Mouse (Mus musculus) liver, embryonic 15.5 days (tissue): Measurements from ENCODE around the gene Klc3. TPM values are rescaled to one million over a fixed set of nuclear protein-coding genes. Genes with fewer than 3 reads are reported as not detected.
A peak's percentile ranks its signal among the peaks of the same experiment; 100 is the strongest.

Experiments
- ATAC-seq: fragments of 200-750 bp; cut with Nextera tagmentation; 2 replicates; pipeline ENCODE4 v1.8.0; 2017; ENCODE audit warnings: moderate number of reproducible peaks, mild to moderate bottlenecking, moderate library complexity; ENCODE audit not compliant: insufficient read depth
- H3K27ac ChIP-seq: fragments of 300-500 bp; sonication (generic); replicated peaks from 2 replicates; pipeline ENCODE4 v1.5.1; 2015; ENCODE audit warnings: mild to moderate bottlenecking, inconsistent platforms
- H3K27me3 ChIP-seq: fragments of 300-500 bp; sonication (generic); 2 replicates; pipeline ENCODE4 v1.6.1; 2015; ENCODE audit warnings: mild to moderate bottlenecking, inconsistent platforms
- H3K36me3 ChIP-seq: fragments of 300-500 bp; sonication (generic); replicated peaks from 2 replicates; pipeline ENCODE4 v1.6.1; 2015; ENCODE audit warnings: moderate library complexity, mild to moderate bottlenecking, inconsistent platforms
- H3K4me1 ChIP-seq: fragments of 300-500 bp; sonication (generic); replicated peaks from 2 replicates; pipeline ENCODE4 v1.6.1; 2015; ENCODE audit warnings: inconsistent platforms
- H3K4me2 ChIP-seq: fragments of 300-500 bp; sonication (generic); 2 replicates; pipeline ENCODE4 v1.6.1; 2015; ENCODE audit warnings: moderate library complexity, mild to moderate bottlenecking, inconsistent platforms
- H3K4me3 ChIP-seq: fragments of 300-500 bp; sonication (generic); replicated peaks from 2 replicates; pipeline ENCODE4 v1.5.1; 2015; ENCODE audit warnings: mild to moderate bottlenecking, inconsistent platforms
- H3K9ac ChIP-seq: fragments of 300-500 bp; sonication (generic); 2 replicates; pipeline ENCODE4 v1.6.1; 2015; ENCODE audit warnings: moderate library complexity, mild to moderate bottlenecking, inconsistent platforms
- H3K9me3 ChIP-seq: fragments of 300-500 bp; sonication (generic); replicated peaks from 2 replicates; pipeline ENCODE4 v1.6.1; 2016; ENCODE audit warnings: inconsistent platforms
- WGBS: fragments of 180-500 bp; shearing (Covaris S2); methylation state at CpG from one replicate; pipeline ENCODE4 v1.1.7; 2015; ENCODE audit warnings: mixed read lengths; ENCODE audit not compliant: insufficient replicate concordance; 5-methylcytosine and 5-hydroxymethylcytosine counted together
- polyA plus RNA-seq: library from polyadenylated mRNA; unstranded; fragments of >200 nt; fragmentation: Nextera tagmentation; extraction: Ambion mirVana; gene quantifications from 2 replicates; pipeline ENCODE4 v1.2.1, GENCODE M21; 2015

Gene Klc3
- polyA plus RNA-seq, 1 experiment from 2014 or later = 0.46 TPM

- ATAC-seq = peak; percentile 95
- Histone ChIP-seq H3K9ac (peak within 1 kb of the TSS; percentile 67), H3K4me1 (peaks cover 23% of the 10 kb centered on the region), H3K4me3 (peak within 1 kb of the TSS; percentile 82), H3K9me3 (no peaks in the 10 kb centered on the region), H3K27ac (0 out of 2 replicates have a peak within 1 kb of the TSS, but pooled peaks have one; percentile 31), H3K27me3 (no peaks in the 10 kb centered on the region), H3K4me2 (peak within 1 kb of the TSS; percentile 86), H3K36me3 (peaks cover 22% of the 10 kb centered on the region)
- WGBS = 4% methylated on average over 47 of the region's 48 CpGs
Observed at GRCm38 (mm10) chr7:19381377-19382165, 22.3 kb downstream of the Klc3 start, which contains the start of gene Ercc2. Gene Ercc2, plus strand, starts transcription at chr7:19382010.

- Histone ChIP-seq H3K4me2 (no peak overlapping the region), H3K27me3 (no peaks in the 10 kb centered on the region), H3K9me3 (no peaks in the 10 kb centered on the region), H3K9ac (no peak overlapping the region), H3K4me3 (no peak overlapping the region), H3K27ac (no peak overlapping the region), H3K4me1 (peaks cover 17% of the 10 kb centered on the region), H3K36me3 (no peaks in the 10 kb centered on the region; the same call in 1 of the 2 replicates)
- WGBS = 61% methylated on average over 8 of the region's 8 CpGs
- no peak for ATAC-seq
Observed at GRCm38 (mm10) chr7:19378049-19378448, 25.9 kb downstream of the Klc3 start.

- no peaks in the 10 kb centered on the region for H3K27me3 ChIP-seq
Observed at GRCm38 (mm10) chr7:19376019-19376418, 27.9 kb downstream of the Klc3 start.

DNA sequence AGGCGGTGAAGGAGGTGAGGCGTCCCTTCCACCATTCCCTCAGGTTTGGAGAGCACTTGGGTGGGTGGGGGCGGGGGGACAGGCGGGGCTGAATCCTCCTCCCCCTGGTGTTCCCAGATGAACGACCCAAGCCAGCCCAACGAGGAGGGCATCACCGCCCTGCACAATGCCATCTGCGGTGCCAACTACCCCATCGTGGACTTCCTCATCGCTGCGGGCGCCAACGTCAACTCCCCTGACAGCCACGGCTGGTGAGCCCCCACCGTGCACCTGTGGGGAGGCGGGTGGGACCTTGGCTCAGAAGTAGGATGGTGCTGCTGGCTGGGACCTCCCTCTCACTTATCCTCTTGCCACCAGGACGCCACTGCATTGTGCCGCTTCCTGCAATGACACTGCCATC is 28.5 kb downstream of the Klc3 start:
- H3K36me3 ChIP-seq = no peaks in the 10 kb centered on the region; the same call in 1 of the 2 replicates
- no peaks in the 10 kb centered on the region for H3K9me3 ChIP-seq
- no peak overlapping the region for H3K27ac ChIP-seq
- 70% methylated on average over 18 of the region's 18 CpGs for WGBS
- H3K4me2 ChIP-seq = no peak overlapping the region
- no peak for ATAC-seq
- H3K4me3 ChIP-seq = no peak overlapping the region
- H3K27me3 ChIP-seq = no peaks in the 10 kb centered on the region; the same call in 1 of the 2 replicates
- no peak overlapping the region for H3K9ac ChIP-seq
- H3K4me1 ChIP-seq = no peaks in the 10 kb centered on the region

More at GRCm38 (mm10) chr7:19376019-19376418, 27.9 kb downstream of the Klc3 start:
- no peaks in the 10 kb centered on the region for H3K9me3 ChIP-seq
- H3K4me3 ChIP-seq = no peak overlapping the region
- H3K9ac ChIP-seq = no peak overlapping the region
- 67% methylated on average over 4 of the region's 4 CpGs for WGBS
- 0 out of 2 replicates have a peak, but pooled peaks cover 1% of the 10 kb centered on the region for H3K4me1 ChIP-seq
- H3K4me2 ChIP-seq = no peak overlapping the region
- no peak overlapping the region for H3K27ac ChIP-seq
- peak; percentile 48; the same call in 1 of the 2 replicates for ATAC-seq
- H3K36me3 ChIP-seq = no peaks in the 10 kb centered on the region; the same call in 1 of the 2 replicates

DNA sequence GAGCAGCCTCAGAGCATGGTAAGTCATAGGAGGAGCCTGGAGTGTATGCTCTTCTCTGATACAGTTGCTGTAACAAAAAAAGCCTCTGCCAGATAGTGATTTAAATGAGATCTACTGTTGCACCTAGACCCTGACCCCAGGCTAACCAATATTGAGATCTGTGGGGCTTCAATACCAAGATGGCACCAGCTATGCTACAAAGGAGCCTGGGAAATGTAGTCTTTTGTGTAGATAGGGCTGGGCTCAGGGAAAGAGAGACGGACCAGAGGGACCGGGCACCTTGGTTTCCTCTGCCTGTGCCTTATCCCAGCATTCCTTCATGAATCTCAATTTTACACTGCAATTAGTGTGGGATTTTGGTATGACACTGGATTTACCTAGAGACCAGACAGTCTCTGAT is 30.5 kb downstream of the Klc3 start:
- WGBS = 78% methylated on average over 2 of the region's 2 CpGs

DNA sequence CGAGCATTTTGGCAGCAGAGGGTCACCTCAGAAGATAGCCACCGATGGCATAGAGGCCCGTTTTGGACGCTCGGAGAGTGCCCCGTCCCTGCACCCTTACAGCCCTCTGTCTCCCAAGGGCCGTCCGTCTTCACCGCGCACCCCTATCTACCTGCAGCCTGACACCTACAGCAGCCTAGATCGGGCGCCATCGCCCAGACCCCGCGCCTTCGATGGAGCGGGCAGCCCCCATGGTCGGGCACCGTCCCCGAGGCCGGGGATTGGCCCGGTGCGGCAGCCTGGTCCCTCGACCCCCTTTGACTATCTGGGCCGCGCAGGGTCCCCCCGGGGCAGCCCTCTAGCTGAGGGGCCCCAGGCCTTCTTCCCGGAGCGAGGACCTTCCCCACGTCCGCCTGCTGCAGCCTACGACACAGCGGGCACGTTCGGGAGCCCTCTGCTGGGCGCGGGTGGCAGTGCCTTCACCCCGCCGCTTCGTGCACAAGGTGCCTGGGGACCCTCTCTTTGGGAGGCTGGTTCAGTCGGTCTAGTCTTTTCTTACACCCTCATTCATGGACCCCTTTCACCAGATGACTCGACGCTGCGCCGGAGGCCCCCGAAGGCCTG is 34.0 kb downstream of the Klc3 start:
- H3K27ac ChIP-seq = no peak overlapping the region
- no peak overlapping the region for H3K9ac ChIP-seq
- H3K9me3 ChIP-seq = no peaks in the 10 kb centered on the region
- H3K27me3 ChIP-seq = peaks cover 19% of the 10 kb centered on the region
- peak; percentile 24; the same call in 1 of the 2 replicates for ATAC-seq
- peak overlapping the region; percentile 29 for H3K4me3 ChIP-seq
- H3K36me3 ChIP-seq = no peaks in the 10 kb centered on the region
- H3K4me2 ChIP-seq = peak overlapping the region; percentile 68
- peaks cover 11% of the 10 kb centered on the region for H3K4me1 ChIP-seq
- 11% methylated on average over 46 of the region's 46 CpGs for WGBS

More for the DNA sequence above, 30.5 kb downstream of the Klc3 start:
- Histone ChIP-seq H3K27me3 (peaks cover 17% of the 10 kb centered on the region), H3K4me1 (peaks cover 9% of the 10 kb centered on the region), H3K9ac (no peak overlapping the region), H3K36me3 (no peaks in the 10 kb centered on the region; the same call in 1 of the 2 replicates), H3K27ac (no peak overlapping the region), H3K4me3 (no peak overlapping the region), H3K4me2 (no peak overlapping the region), H3K9me3 (no peaks in the 10 kb centered on the region)
- no peak for ATAC-seq

DNA sequence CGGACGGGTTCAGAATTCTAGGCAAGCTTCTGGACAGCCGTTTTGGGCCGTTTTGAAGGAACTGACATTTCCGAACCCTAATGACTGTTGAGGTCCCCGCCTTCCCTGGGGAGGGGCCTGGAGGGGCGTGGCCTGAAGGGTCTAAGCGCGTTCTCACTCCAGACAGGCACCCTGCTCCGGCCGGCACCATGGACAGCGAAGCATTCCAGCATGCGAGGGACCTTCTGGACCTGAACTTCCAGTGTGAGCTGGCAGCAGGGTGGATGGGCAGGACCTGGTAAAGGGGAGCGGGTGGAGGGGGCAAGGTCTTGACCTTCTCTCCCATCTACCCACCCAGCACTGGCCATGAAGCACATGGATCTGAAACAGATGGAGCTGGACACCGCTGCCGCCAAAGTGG is 35.5 kb downstream of the Klc3 start:
- H3K9me3 ChIP-seq = no peaks in the 10 kb centered on the region
- WGBS = 22% methylated on average over 16 of the region's 16 CpGs
- H3K4me2 ChIP-seq = no peak overlapping the region
- no peaks in the 10 kb centered on the region for H3K36me3 ChIP-seq
- peaks cover 27% of the 10 kb centered on the region for H3K27me3 ChIP-seq
- ATAC-seq = no peak
- H3K4me3 ChIP-seq = no peak overlapping the region
- no peak overlapping the region for H3K27ac ChIP-seq
- peaks cover 20% of the 10 kb centered on the region for H3K4me1 ChIP-seq
- no peak overlapping the region for H3K9ac ChIP-seq

DNA sequence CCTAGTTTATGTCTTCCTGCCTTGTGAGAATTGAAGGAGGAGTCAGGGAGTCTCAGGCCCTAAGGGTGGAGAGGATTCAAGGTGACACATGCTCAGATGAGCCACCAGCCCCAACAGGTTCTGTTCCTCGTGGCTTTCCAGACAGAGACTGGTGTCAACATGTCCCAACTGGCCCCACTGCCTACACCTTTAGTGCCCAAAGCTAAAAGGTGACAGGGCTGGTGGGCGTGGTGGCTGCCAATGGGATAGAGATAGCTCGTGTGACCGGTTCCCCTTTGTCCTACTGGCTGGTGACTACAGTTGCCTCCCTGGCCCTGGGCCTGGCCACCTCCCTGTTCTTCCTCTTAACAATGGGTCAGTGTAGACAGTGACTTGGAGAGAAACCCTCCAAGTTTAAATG is 38.5 kb downstream of the Klc3 start:
- Histone ChIP-seq H3K4me3 (no peak overlapping the region), H3K4me2 (no peak overlapping the region), H3K27me3 (peaks cover 27% of the 10 kb centered on the region), H3K4me1 (peaks cover 43% of the 10 kb centered on the region), H3K27ac (no peak overlapping the region), H3K9ac (no peak overlapping the region), H3K36me3 (no peaks in the 10 kb centered on the region), H3K9me3 (no peaks in the 10 kb centered on the region)
- WGBS = 48% methylated on average over 4 of the region's 4 CpGs
- no peak for ATAC-seq

DNA sequence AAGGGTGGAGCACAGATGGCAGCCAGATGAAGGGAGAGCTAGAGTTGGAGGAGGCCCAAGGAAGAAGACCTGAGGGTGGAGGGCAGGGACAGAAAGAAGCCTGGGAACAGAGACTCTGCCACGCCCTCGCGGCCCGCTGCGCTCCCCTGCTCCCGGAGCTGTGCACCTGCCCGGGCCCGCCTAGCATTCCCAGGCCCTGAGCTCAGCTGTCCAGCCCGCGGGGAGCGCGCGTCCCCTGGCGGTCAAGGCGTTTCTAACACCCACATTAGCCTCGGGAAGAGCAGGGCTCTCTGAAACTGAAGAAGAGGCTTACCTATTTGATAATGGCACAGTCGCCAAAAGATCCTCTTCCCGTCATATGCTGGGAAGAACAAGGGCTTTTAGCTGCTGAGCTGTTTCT is 40.0 kb downstream of the Klc3 start:
- H3K36me3 ChIP-seq = no peaks in the 10 kb centered on the region
- ATAC-seq = no peak
- H3K27me3 ChIP-seq = peaks cover 16% of the 10 kb centered on the region
- WGBS = 2% methylated on average over 18 of the region's 18 CpGs
- no peak overlapping the region for H3K4me3 ChIP-seq
- H3K9me3 ChIP-seq = no peaks in the 10 kb centered on the region
- no peak overlapping the region for H3K9ac ChIP-seq
- H3K27ac ChIP-seq = no peak overlapping the region
- H3K4me1 ChIP-seq = peaks cover 48% of the 10 kb centered on the region
- no peak overlapping the region for H3K4me2 ChIP-seq

DNA sequence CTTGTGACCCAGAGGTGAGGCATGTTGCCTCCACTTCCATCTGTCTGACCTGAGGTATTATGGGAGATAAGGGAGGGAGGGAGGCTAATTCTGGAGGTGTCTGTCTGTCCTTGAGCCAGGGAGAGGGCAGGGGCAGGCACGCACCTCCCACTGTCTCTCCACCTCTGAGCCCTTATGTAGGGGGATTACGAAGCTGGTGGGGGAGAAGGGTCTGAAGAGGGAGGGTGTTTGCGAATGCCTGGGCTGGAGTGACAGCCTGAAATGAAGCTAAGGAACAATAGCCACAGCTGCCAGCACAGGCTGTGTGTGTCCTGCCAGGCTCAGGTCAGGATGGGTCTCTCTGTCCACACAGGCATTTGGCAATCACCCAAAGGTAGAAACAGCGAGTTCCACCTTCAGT is 41.6 kb downstream of the Klc3 start:
- H3K27ac ChIP-seq = no peak overlapping the region
- H3K4me3 ChIP-seq = no peak overlapping the region
- H3K4me2 ChIP-seq = peak overlapping the region; percentile 99; the same call in 1 of the 2 replicates
- peaks cover 61% of the 10 kb centered on the region for H3K4me1 ChIP-seq
- H3K9me3 ChIP-seq = no peaks in the 10 kb centered on the region
- 0 out of 2 replicates have a peak, but pooled peaks cover 9% of the 10 kb centered on the region for H3K27me3 ChIP-seq
- H3K9ac ChIP-seq = no peak overlapping the region
- H3K36me3 ChIP-seq = peaks cover 5% of the 10 kb centered on the region; the same call in 1 of the 2 replicates
- WGBS = 61% methylated on average over 4 of the region's 4 CpGs
- no peak for ATAC-seq

- Histone ChIP-seq H3K27me3 (0 out of 2 replicates have a peak, but pooled peaks cover 9% of the 10 kb centered on the region), H3K9me3 (no peaks in the 10 kb centered on the region), H3K4me1 (peaks cover 66% of the 10 kb centered on the region), H3K27ac (no peak overlapping the region), H3K4me2 (peak overlapping the region; percentile 99), H3K36me3 (peaks cover 11% of the 10 kb centered on the region; the same call in 1 of the 2 replicates), H3K9ac (peak overlapping the region; percentile 72), H3K4me3 (peak overlapping the region; percentile 71)
- ATAC-seq = no peak
- WGBS = 9% methylated on average over 16 of the region's 16 CpGs
Observed at GRCm38 (mm10) chr7:19361720-19362119, 42.2 kb downstream of the Klc3 start.
